Mouse (Mus musculus): Measurements from ENCODE around the gene Csmd2.
"Not testable (repeated sequence)": the region's sequence is repeated elsewhere in the genome, so short reads cannot be mapped to it uniquely, and the experiment has no call there.

Csmd2 gene

GRCm38 (mm10) chr4:128611726-128612125 lies 624.1 kb downstream of the Csmd2 start:
- not testable (repeated sequence) for ATAC-seq (ENCODE audit: low TSS enrichment)

- no peak for ATAC-seq (ENCODE audit: low TSS enrichment)
Measured at GRCm38 (mm10) chr4:128613326-128613725, 625.7 kb downstream of the Csmd2 start.

- ATAC-seq (ENCODE audit: low TSS enrichment), result no peak
Measured at GRCm38 (mm10) chr4:128615761-128616160, 628.1 kb downstream of the Csmd2 start.

Data from frontal cortex, adult (tissue).